Mouse (Mus musculus): ENCODE results near the gene Fzd4. TPM values are rescaled to one million over a fixed set of nuclear protein-coding genes. Genes with fewer than 3 reads are reported as not detected.

The Fzd4 gene
- polyA plus RNA-seq, 1 experiment from 2014 or later, result 13.7 TPM

DNA sequence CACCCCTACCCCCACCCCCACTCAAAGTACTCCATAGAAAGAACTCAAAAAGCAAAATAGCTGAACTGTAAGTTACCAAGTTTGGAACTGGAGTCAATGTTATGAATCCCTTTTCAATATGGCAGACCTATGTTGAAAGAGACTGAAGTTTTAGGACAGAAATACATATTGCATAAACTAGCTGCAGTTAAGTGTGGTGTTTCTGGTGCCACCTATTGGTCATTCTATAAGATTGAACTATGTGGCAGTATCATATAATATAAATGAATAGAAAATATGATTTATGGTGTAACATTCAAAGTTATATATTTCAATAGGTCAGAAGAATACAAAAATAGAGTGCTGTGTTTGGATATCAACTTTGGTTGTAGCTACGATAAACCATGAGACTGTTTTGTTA, 11.3 kb upstream of the Fzd4 start:
- H3K4me2 ChIP-seq (ENCODE audit: low read length), result no peak overlapping the region
- no peaks in the 10 kb centered on the region for H3K27me3 ChIP-seq (replicated peaks; ENCODE audit: control insufficient read depth, insufficient read depth, low read length)
- no peaks in the 10 kb centered on the region for H3K36me3 ChIP-seq (ENCODE audit: control insufficient read depth, insufficient read depth, low read length)
- ATAC-seq (replicated peaks; ENCODE audit: low FRiP score, low TSS enrichment, low read depth) (no peak), DNase-seq (ENCODE audit: low spot score) (no peak)
- H3K4me1 ChIP-seq (replicated peaks; ENCODE audit: control insufficient read depth, insufficient read depth, low read length), result peaks cover 13% of the 10 kb centered on the region; the same call in 1 of the 2 replicates
- WGBS, result 100% methylated on average over 1 of the region's 1 CpGs
- no peaks in the 10 kb centered on the region for H3K9me3 ChIP-seq (ENCODE audit: control insufficient read depth, low read length)
- H3K9ac ChIP-seq (ENCODE audit: low read length), result no peak overlapping the region
- H3K4me3 ChIP-seq (ENCODE audit: low read depth, low read length), result no peak overlapping the region
- no peak overlapping the region for H3K27ac ChIP-seq (ENCODE audit: low read depth)

DNA sequence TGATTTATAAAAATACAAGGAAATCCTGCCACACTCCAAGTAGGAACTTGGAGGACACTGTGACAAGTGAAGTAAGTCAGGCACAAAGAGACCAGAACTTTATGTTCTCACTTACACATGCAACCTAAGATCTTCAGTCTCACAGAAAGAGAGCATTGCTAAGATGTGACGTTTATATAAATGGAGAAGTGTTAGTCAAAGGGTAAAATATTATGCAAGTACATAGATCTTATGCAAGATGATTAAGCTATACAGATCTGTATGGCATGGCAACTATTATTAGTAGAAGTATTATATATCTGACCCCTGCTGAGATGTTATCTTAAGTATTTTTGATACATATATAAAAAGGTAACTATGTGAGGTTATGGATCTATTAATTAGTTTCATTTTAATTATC, 8.8 kb upstream of the Fzd4 start:
- Histone ChIP-seq H3K27me3 (replicated peaks; ENCODE audit: control insufficient read depth, insufficient read depth, low read length) (no peaks in the 10 kb centered on the region), H3K36me3 (ENCODE audit: control insufficient read depth, insufficient read depth, low read length) (no peaks in the 10 kb centered on the region), H3K27ac (ENCODE audit: low read depth) (no peak overlapping the region), H3K4me3 (ENCODE audit: low read depth, low read length) (no peak overlapping the region), H3K4me2 (ENCODE audit: low read length) (no peak overlapping the region), H3K4me1 (replicated peaks; ENCODE audit: control insufficient read depth, insufficient read depth, low read length) (no peaks in the 10 kb centered on the region), H3K9ac (ENCODE audit: low read length) (no peak overlapping the region), H3K9me3 (ENCODE audit: control insufficient read depth, low read length) (no peaks in the 10 kb centered on the region)
- 71% methylated on average over 1 of the region's 1 CpGs for WGBS
- no peak for ATAC-seq (replicated peaks; ENCODE audit: low FRiP score, low TSS enrichment, low read depth)
- DNase-seq (ENCODE audit: low spot score), result no peak

DNA sequence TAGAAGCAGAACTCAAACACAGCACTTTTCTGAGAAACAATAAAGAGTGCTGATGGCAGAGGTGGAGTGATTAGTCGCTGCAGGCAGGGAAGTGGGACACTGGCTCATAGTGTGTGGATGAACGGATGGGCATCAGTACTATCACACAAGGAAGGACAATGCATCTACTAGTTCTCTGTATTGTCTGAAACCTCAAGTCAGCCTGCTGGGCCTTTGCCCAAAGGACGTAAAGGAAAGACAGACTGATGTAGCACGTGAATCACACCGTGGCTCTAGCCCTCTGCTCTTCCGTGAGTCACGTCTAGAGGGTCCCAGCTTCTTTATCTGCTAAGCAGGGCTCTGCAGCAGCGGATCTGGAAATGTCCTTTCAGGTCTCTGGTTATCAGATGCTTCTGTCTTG, 7.8 kb upstream of the Fzd4 start:
- DNase-seq (ENCODE audit: low spot score) (no peak), ATAC-seq (replicated peaks; ENCODE audit: low FRiP score, low TSS enrichment, low read depth) (no peak)
- Histone ChIP-seq H3K9me3 (ENCODE audit: control insufficient read depth, low read length) (no peaks in the 10 kb centered on the region), H3K27ac (ENCODE audit: low read depth) (no peak overlapping the region), H3K27me3 (replicated peaks; ENCODE audit: control insufficient read depth, insufficient read depth, low read length) (no peaks in the 10 kb centered on the region), H3K4me1 (replicated peaks; ENCODE audit: control insufficient read depth, insufficient read depth, low read length) (no peaks in the 10 kb centered on the region), H3K4me2 (ENCODE audit: low read length) (no peak overlapping the region), H3K36me3 (ENCODE audit: control insufficient read depth, insufficient read depth, low read length) (no peaks in the 10 kb centered on the region), H3K4me3 (ENCODE audit: low read depth, low read length) (no peak overlapping the region), H3K9ac (ENCODE audit: low read length) (no peak overlapping the region)
- 74% methylated on average over 8 of the region's 8 CpGs for WGBS

DNA sequence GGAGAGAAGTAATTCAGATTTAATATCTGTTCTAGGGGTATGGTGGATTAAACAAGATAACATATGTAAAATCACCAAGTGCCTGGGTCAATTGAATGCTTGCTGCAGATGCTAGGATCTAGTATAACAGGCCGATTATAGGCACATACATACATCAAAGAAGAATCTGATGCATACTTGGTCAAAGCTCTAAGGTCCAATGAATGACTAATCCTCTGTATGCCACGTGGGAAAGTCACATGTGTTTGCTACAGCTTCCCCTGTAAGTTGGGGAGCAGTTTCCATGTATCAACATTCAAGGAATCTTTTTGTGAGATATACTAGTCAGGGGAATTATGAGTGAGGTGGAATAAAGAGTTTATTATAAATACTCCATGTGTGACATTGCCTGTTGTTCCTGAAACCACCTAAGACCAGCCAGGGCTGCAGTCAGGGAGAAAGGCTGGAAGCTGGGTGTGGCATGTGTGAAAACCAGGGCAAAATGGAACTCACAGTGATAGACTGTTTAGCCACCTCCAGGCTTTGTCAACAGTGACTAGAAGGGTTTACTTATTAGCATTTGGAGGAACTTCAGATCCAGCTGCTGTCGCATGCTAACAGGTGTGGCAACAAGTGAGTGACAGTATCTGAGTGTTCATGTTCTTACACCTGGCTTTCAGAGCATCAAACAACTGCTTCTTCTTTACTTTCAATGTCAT, 6.2 kb upstream of the Fzd4 start:
- Histone ChIP-seq H3K9ac (ENCODE audit: low read length) (no peak overlapping the region), H3K4me2 (ENCODE audit: low read length) (no peak overlapping the region), H3K36me3 (ENCODE audit: control insufficient read depth, insufficient read depth, low read length) (no peaks in the 10 kb centered on the region), H3K4me1 (replicated peaks; ENCODE audit: control insufficient read depth, insufficient read depth, low read length) (no peaks in the 10 kb centered on the region), H3K27ac (ENCODE audit: low read depth) (no peak overlapping the region), H3K4me3 (ENCODE audit: low read depth, low read length) (no peak overlapping the region), H3K9me3 (ENCODE audit: control insufficient read depth, low read length) (no peaks in the 10 kb centered on the region), H3K27me3 (replicated peaks; ENCODE audit: control insufficient read depth, insufficient read depth, low read length) (no peaks in the 10 kb centered on the region)
- WGBS, result 75% methylated on average over 3 of the region's 3 CpGs
- no peak for ATAC-seq (replicated peaks; ENCODE audit: low FRiP score, low TSS enrichment, low read depth)
- no peak for DNase-seq (ENCODE audit: low spot score)

DNA sequence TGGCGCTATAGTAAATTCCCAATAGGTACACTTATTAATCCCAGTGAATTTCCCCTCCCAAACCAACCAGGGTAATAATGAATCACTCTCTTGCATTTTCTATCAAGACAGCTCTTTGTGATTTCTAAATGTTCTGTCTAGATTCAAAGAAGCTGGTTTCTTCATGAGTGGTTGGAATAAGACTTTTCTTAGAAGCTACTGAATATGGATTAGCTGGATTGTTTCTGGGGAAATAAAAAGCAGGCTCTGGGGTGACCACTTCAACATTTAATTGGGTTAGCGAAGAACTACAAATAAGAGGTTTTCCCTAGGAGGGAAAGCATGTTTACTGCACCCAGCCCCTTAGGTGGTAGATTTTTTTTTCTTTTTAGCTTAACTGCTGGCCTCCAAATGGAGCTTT, 3.4 kb upstream of the Fzd4 start:
- Histone ChIP-seq H3K4me2 (ENCODE audit: low read length) (no peak overlapping the region), H3K36me3 (ENCODE audit: control insufficient read depth, insufficient read depth, low read length) (no peaks in the 10 kb centered on the region), H3K27ac (ENCODE audit: low read depth) (no peak overlapping the region), H3K9me3 (ENCODE audit: control insufficient read depth, low read length) (no peaks in the 10 kb centered on the region), H3K4me1 (replicated peaks; ENCODE audit: control insufficient read depth, insufficient read depth, low read length) (no peaks in the 10 kb centered on the region), H3K27me3 (replicated peaks; ENCODE audit: control insufficient read depth, insufficient read depth, low read length) (no peaks in the 10 kb centered on the region), H3K4me3 (ENCODE audit: low read depth, low read length) (no peak overlapping the region), H3K9ac (ENCODE audit: low read length) (no peak overlapping the region)
- 84% methylated on average over 2 of the region's 2 CpGs for WGBS
- ATAC-seq (replicated peaks; ENCODE audit: low FRiP score, low TSS enrichment, low read depth) (no peak), DNase-seq (ENCODE audit: low spot score) (no peak)

DNA sequence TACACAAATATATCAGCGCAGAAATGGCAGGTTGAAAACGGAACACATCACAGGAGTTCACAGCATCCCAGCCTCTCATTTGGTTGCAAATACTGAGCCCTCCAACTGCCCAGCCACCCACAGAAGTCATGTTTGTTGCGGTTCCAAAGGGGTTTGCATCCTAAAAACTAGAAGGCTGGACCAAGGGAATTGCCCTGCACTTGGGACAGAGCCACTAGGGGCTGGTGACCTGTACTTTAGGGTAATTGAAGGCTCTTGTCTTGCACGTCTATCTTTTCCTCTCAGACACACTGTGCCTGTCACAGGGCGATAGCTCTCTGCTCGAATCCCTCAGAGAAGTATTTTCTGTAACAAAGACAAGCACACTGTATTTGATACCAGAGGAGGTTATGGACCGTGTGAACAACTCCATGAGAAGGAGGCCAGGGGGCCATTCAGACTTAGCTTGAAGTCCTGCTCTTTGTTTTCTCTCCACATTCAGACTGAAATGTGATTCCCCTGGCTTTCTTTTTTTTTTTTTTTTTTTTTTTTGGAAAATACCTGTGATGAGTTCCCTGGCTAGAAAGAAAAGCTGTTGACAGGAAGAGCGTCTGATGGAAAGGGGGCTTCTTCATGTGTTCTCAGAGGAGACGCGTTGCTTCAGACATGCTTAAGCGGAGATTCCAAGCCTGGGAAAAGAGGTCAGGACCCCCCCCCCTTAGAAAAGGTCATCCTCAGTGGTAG, 2.9 kb upstream of the Fzd4 start:
- ATAC-seq (replicated peaks; ENCODE audit: low FRiP score, low TSS enrichment, low read depth) (no peak), DNase-seq (ENCODE audit: low spot score) (no peak)
- WGBS, result 73% methylated on average over 11 of the region's 11 CpGs
- Histone ChIP-seq H3K4me3 (ENCODE audit: low read depth, low read length) (no peak overlapping the region), H3K36me3 (ENCODE audit: control insufficient read depth, insufficient read depth, low read length) (no peaks in the 10 kb centered on the region), H3K4me1 (replicated peaks; ENCODE audit: control insufficient read depth, insufficient read depth, low read length) (0 out of 2 replicates have a peak, but pooled peaks cover 3% of the 10 kb centered on the region), H3K27me3 (replicated peaks; ENCODE audit: control insufficient read depth, insufficient read depth, low read length) (no peaks in the 10 kb centered on the region), H3K4me2 (ENCODE audit: low read length) (no peak overlapping the region), H3K27ac (ENCODE audit: low read depth) (no peak overlapping the region), H3K9me3 (ENCODE audit: control insufficient read depth, low read length) (no peaks in the 10 kb centered on the region), H3K9ac (ENCODE audit: low read length) (no peak overlapping the region)

DNA sequence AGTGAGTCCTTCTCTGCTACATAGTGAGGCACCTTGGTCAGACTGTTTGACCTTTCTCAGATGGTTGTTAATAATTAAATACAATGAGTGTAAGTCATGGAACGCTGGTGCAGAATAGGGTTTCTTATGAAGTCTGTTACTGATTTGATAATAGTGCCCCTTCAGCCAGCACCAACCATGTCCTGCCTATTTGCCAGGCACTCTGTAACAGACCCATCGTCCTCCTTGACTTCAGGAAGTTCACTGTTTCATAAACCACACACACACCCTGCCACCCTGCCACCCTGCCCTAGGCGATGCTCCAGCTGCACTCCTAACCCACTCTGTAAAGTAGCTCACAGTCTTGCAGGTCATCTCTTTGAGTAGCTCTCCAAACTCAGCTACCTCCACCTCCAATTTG, 2.2 kb upstream of the Fzd4 start:
- ATAC-seq (replicated peaks; ENCODE audit: low FRiP score, low TSS enrichment, low read depth), result no peak
- H3K27ac ChIP-seq (ENCODE audit: low read depth), result no peak overlapping the region
- H3K4me3 ChIP-seq (ENCODE audit: low read depth, low read length), result no peak overlapping the region
- no peak overlapping the region for H3K4me2 ChIP-seq (ENCODE audit: low read length)
- no peaks in the 10 kb centered on the region for H3K27me3 ChIP-seq (replicated peaks; ENCODE audit: control insufficient read depth, insufficient read depth, low read length)
- H3K36me3 ChIP-seq (ENCODE audit: control insufficient read depth, insufficient read depth, low read length), result no peaks in the 10 kb centered on the region
- no peaks in the 10 kb centered on the region for H3K9me3 ChIP-seq (ENCODE audit: control insufficient read depth, low read length)
- DNase-seq (ENCODE audit: low spot score), result no peak
- 75% methylated on average over 3 of the region's 3 CpGs for whole genome bisulfite sequencing
- 0 out of 2 replicates have a peak, but pooled peaks cover 3% of the 10 kb centered on the region for H3K4me1 ChIP-seq (replicated peaks; ENCODE audit: control insufficient read depth, insufficient read depth, low read length)
- H3K9ac ChIP-seq (ENCODE audit: low read length), result no peak overlapping the region

DNA sequence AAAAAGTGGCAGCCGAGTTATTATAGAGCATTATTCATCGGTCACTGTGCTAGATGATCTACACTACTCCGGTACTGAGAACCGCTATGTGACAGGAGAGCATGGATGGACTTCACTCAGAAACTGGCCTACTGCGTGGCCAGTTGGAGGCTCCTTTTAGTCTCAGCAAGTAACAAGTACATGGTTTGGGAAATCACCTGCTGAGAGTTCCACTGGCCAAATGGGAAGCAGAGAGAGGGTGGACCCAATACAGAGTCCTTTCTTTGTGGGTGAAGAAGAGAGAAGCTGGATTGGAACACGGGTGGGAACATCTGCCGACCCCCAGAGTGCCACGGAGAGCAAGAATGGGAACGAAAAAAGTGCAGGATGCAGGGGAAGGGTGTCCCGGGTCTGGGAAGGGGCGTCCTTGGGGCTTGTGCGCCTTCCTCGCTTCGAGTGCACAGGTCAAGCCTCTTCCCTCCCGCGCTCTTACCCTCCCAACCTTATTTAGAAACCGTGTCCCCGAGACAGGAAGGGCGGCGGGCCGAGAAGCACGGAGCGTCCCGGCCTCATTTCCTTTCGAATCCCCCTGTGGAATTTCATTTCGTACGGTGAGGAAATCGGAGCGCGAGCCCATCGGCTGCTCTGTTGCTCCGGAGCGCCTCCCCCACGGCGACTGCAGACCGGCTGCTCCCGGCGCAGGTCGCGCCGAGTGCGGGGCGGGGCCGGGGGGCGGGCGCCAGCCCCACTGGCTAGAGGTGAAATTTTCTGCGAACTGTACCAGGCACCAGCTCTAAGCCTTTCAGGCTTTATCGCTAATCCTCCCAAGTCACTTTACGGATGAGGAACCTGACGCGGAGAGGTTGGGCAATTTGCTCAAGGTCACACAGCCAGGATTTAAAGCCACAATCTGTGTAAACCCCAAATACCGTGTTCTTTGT, 842 bp upstream of the Fzd4 start:
- DNase-seq (ENCODE audit: low spot score) (peak; percentile 82), ATAC-seq (replicated peaks; ENCODE audit: low FRiP score, low TSS enrichment, low read depth) (peak; percentile 89)
- WGBS, result 3% methylated on average over 51 of the region's 52 CpGs
- Histone ChIP-seq H3K9me3 (ENCODE audit: control insufficient read depth, low read length) (no peaks in the 10 kb centered on the region), H3K36me3 (ENCODE audit: control insufficient read depth, insufficient read depth, low read length) (peaks cover 5% of the 10 kb centered on the region; the same call in 1 of the 2 replicates), H3K27ac (ENCODE audit: low read depth) (peak overlapping the region; percentile 89), H3K9ac (ENCODE audit: low read length) (peak overlapping the region; percentile 78), H3K4me1 (replicated peaks; ENCODE audit: control insufficient read depth, insufficient read depth, low read length) (peaks cover 15% of the 10 kb centered on the region), H3K4me3 (ENCODE audit: low read depth, low read length) (peak overlapping the region; percentile 90), H3K27me3 (replicated peaks; ENCODE audit: control insufficient read depth, insufficient read depth, low read length) (no peaks in the 10 kb centered on the region), H3K4me2 (ENCODE audit: low read length) (peak overlapping the region; percentile 88)

All from intestine, embryonic 14.5 days (tissue).